Comparison of ENCODE assay signal across 23 mouse cellular contexts in the genomic region with DNA sequence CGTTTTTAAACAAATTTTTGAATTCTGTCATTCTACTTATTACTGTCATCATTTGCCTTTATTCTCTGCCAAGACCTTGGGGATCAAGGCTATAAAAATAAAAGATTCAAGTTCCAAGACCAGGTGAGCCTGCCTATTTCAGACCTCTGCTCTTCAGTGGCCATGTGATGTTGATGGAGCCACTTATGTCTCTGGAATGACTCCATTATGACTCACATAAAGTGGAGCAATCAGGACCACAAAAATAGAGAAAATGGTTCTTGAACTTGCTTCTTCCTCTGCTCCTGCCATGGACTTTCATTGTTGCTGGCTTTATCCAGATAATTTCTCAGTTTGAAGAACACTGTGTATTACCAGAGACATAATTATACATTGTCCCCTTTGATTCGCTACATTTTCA. TPM values are rescaled to one million over a fixed set of nuclear protein-coding genes. Genes with fewer than 3 reads are reported as not detected.
DNase-seq lines count a peak whose midpoint lies in the region; ATAC-seq lines count a peak whose summit lies in the region.
"Had no signal": no experiment of that assay in that cellular context is flagged by ENCODE, and none has a peak within 500 bp of the region (broad histone marks: within the 10 kb centered on the region; RNA-seq: fewer than 3 reads in every experiment).

No protein-coding gene starts in this region.

- H3K9ac ChIP-seq in intestine, embryonic 15.5 days: no peak overlapping the region
- H3K9ac ChIP-seq: embryonic facial prominence, embryonic 13.5 days; embryonic facial prominence, embryonic 15.5 days; forebrain, embryonic 13.5 days; forebrain, embryonic 15.5 days; forebrain, postnatal 0 days had no signal

- H3K9me3 ChIP-seq in intestine, embryonic 15.5 days: no peaks in the 10 kb centered on the region
- H3K9me3 ChIP-seq: embryonic facial prominence, embryonic 13.5 days; embryonic facial prominence, embryonic 15.5 days; forebrain, embryonic 13.5 days; forebrain, embryonic 15.5 days had no signal

- peak; percentile 4 for DNase-seq in 416B (ENCODE audit: low read depth)
- peak; percentile 64 for DNase-seq in NIH3T3 (ENCODE audit: low read depth)
- DNase-seq in right cerebral cortex, postnatal 4 days: no peak
- no peak for DNase-seq in spleen, adult 18-20 months
- DNase-seq: adrenal gland, adult 8-10 months; adrenal gland, postnatal 14 days; adrenal gland, postnatal 36 days; cerebellum, adult 11-12 months; cerebellum, adult 2 months; cerebellum, adult 9-10 months; cerebellum, postnatal 10 days; cerebellum, postnatal 25 days; forebrain, postnatal 0 days had no signal

- no peaks in the 10 kb centered on the region for H3K36me3 ChIP-seq in intestine, embryonic 15.5 days
- H3K36me3 ChIP-seq: embryonic facial prominence, embryonic 13.5 days; embryonic facial prominence, embryonic 15.5 days; forebrain, embryonic 15.5 days had no signal

- no peak overlapping the region for H3K4me3 ChIP-seq in intestine, embryonic 15.5 days (replicated peaks)
- H3K4me3 ChIP-seq: embryonic facial prominence, embryonic 13.5 days; embryonic facial prominence, embryonic 15.5 days; forebrain, embryonic 13.5 days; forebrain, embryonic 15.5 days had no signal

- ATAC-seq in megakaryocyte progenitor cell, adult 5-6 weeks (replicated peaks; ENCODE audit: poor library complexity): 0 out of 2 replicates have a peak, but pooled peaks have one; percentile 23
- no peak for ATAC-seq in CD4-positive, CD25-positive, alpha-beta regulatory T cell, adult 4 months
- ATAC-seq in intestine, embryonic 15.5 days: no peak
- ATAC-seq: activated CD4-positive, CD25-positive, alpha-beta regulatory T cell, adult 4 months; forebrain, embryonic 13.5 days; forebrain, embryonic 15.5 days; forebrain, postnatal 0 days; Patski had no signal

- no peak overlapping the region for H3K27ac ChIP-seq in intestine, embryonic 15.5 days
- H3K27ac ChIP-seq: embryonic facial prominence, embryonic 13.5 days; embryonic facial prominence, embryonic 15.5 days; forebrain, embryonic 13.5 days; forebrain, embryonic 15.5 days had no signal

- H3K4me1 ChIP-seq in intestine, embryonic 15.5 days (replicated peaks): peaks cover 3% of the 10 kb centered on the region; the same call in 1 of the 2 replicates

- no peaks in the 10 kb centered on the region for H3K27me3 ChIP-seq in intestine, embryonic 15.5 days (replicated peaks)
- H3K27me3 ChIP-seq: embryonic facial prominence, embryonic 13.5 days; embryonic facial prominence, embryonic 15.5 days; forebrain, embryonic 13.5 days; forebrain, embryonic 15.5 days; Patski had no signal

- no peak overlapping the region for H3K4me2 ChIP-seq in intestine, embryonic 15.5 days (replicated peaks)
- H3K4me2 ChIP-seq: embryonic facial prominence, embryonic 13.5 days; embryonic facial prominence, embryonic 15.5 days; forebrain, embryonic 13.5 days; forebrain, embryonic 15.5 days had no signal

- WGBS in intestine, embryonic 15.5 days: 79% methylated on average over 2 of the region's 2 CpGs

RNA-seq across cellular contexts. Expression of a gene that starts 10.9 kb away (rescaled TPM):
- 0.15 TPM in 1 of 2 replicates, not detected in the other for total RNA-seq in megakaryocyte progenitor cell, adult 5-6 weeks (2015)
- not detected in 2 replicates for total RNA-seq in megakaryocyte progenitor cell, adult 5-6 weeks (2017)
- under 1 TPM in 1 of 2 experiments, not detected in 1; 0.14 TPM for polyA plus RNA-seq in CD4-positive, CD25-positive, alpha-beta regulatory T cell, adult 4 months (2017; shearing (Covaris generic))
- 472 and 528 TPM in 2 replicates for polyA plus RNA-seq in intestine, embryonic 15.5 days (2015; fragmentation: Nextera tagmentation; extraction: Ambion mirVana)
- total RNA-seq: MEL had no signal
- polyA plus RNA-seq: activated CD4-positive, CD25-positive, alpha-beta regulatory T cell, adult 4 months had no signal

Comparison
In these comparisons a context has a peak if more than half of its experiments do, and no peak if none do; other contexts are left out.
1. DNase-seq: peak in 416B (single experiment) and NIH3T3 (single experiment); none in right cerebral cortex, postnatal 4 days (single experiment) and spleen, adult 18-20 months (0 of 2).
2. RNA of a gene that starts 10.9 kb away (polyA plus RNA-seq): 472 to 528 TPM in intestine, embryonic 15.5 days; 0.14 TPM in CD4-positive, CD25-positive, alpha-beta regulatory T cell, adult 4 months; every median in the first group is over 100 times any median in the second.